ENCODE assay signal across 17 mouse cellular contexts in the genomic region with DNA sequence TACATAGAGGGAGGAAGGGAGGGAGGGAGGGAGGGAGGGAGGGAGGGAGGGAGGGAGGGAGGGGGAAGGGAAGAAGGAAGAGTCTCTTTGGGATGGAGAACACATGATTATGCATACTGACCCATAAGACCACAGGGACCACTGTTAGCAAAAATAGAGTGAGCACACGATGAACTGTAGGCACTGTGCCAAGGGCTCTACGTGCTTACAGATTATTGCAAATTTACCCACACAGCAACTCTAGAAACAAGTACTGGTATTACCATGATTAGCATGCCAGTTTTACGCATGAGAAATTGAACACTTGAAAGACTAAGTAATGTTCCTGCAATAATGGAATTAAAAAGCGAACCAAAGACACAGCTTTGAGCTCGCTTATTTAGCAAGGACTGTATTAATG.
"Had no signal": no experiment of that assay in that cellular context is flagged by ENCODE, and none has a peak within 500 bp of the region (broad histone marks: within the 10 kb centered on the region; RNA-seq: fewer than 3 reads in every experiment).

No protein-coding gene starts in this region.

- H3K27me3 ChIP-seq: liver, embryonic 15.5 days; lung, embryonic 15.5 days; midbrain, embryonic 13.5 days; stomach, embryonic 15.5 days had no signal

- H3K27ac ChIP-seq: liver, embryonic 15.5 days; lung, embryonic 15.5 days; macrophage; midbrain, embryonic 13.5 days; stomach, embryonic 15.5 days; stomach, postnatal 0 days had no signal

- ATAC-seq: liver, postnatal 0 days; lung, postnatal 0 days; midbrain, embryonic 13.5 days had no signal

- H3K36me3 ChIP-seq: liver, embryonic 15.5 days; lung, embryonic 15.5 days; midbrain, embryonic 13.5 days; stomach, embryonic 15.5 days had no signal

- H3K9me3 ChIP-seq: liver, embryonic 15.5 days; lung, embryonic 15.5 days; megakaryocyte, embryonic 14.5 days; midbrain, embryonic 13.5 days; stomach, embryonic 15.5 days had no signal

- H3K4me2 ChIP-seq: liver, embryonic 15.5 days; lung, embryonic 15.5 days; midbrain, embryonic 11.5 days; midbrain, embryonic 13.5 days; stomach, embryonic 15.5 days had no signal

- H3K9ac ChIP-seq: liver, embryonic 15.5 days; liver, postnatal 0 days; lung, embryonic 15.5 days; midbrain, embryonic 13.5 days; stomach, embryonic 15.5 days had no signal

- DNase-seq: liver, postnatal 0 days; lung, adult 2 months; lung, postnatal 14 days; lung, postnatal 36 days; right cerebral cortex, postnatal 14 days; thymus, adult 2 months; thymus, postnatal 25 days; thymus, postnatal 4 days had no signal

- H3K4me1 ChIP-seq: stomach, embryonic 15.5 days had no signal

- H3K4me3 ChIP-seq: liver, embryonic 15.5 days; lung, embryonic 15.5 days; megakaryocyte, embryonic 14.5 days; midbrain, embryonic 13.5 days; stomach, embryonic 15.5 days had no signal
